Mouse (Mus musculus): ENCODE data around the gene Vps16.

DNA sequence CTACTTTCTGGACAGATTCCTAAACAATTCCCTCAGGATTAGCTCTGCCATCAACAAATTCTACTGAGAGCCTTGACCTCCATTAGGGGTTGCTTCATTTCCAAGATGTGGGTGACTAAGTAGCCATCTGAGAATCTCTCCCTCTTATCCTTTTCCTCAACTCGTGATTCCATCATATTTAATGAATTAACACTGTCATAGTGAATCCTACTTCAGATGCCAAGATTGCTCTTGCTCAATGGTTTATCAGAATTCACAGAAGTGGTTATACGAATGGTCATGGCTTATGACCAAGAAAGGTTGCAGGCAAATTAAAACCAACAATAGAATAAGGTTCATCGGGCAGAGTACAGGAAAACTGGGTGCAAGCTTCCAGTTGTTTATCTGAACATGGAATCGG, 22.2 kb upstream of the Vps16 start:
- TF ChIP-seq CTCF (IDR thresholded peaks at IDR 0.05; ENCODE audit: low read depth, low read length) (no peak), POLR2A (IDR thresholded peaks at IDR 0.05; ENCODE audit: insufficient read depth, low read length) (no peak)

Measured in ES-Bruce4 (cell line).